Mouse (Mus musculus): ENCODE measurements around the gene Zfp804a. TPM values are rescaled to one million over a fixed set of nuclear protein-coding genes. Genes with fewer than 3 reads are reported as not detected.

The Zfp804a gene
- total and polyA plus RNA-seq, 3 experiments: not detected

DNA sequence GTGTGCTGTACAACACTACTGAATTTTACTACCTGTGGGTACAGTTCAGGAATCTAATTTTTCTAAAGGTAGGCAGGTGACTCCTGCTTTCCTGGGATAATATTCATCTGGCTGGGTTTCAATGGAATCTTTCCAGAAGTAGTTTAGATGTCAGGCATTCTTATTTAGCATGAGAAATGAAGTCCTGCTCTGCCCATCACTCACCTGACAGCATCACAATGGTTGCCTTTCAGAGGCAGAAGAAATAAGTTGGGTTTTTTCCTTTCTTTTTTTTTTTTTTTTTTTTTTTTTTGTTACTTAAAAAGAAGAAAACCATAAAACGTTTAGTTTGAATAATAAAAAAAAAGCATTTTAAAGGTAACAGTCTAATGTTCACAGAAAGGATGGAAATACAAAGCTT, 16.1 kb downstream of the Zfp804a start:
- intact Hi-C loops (cut with DNase I): loop anchor here (5.0 kb wide), 1 partner anchor 503 kb away; no protein-coding TSS in a partner anchor
- Histone ChIP-seq H3K27me3 (ENCODE audit: control insufficient read depth, insufficient read depth, low read length) (no peaks in the 10 kb centered on the region), H3K27ac (no peak overlapping the region), H3K9ac (ENCODE audit: low read depth, low read length) (no peak overlapping the region), H3K4me1 (ENCODE audit: control insufficient read depth, insufficient read depth, low read length) (no peaks in the 10 kb centered on the region), H3K4me3 (no peak overlapping the region), H3K79me2 (replicated peaks; ENCODE audit: control insufficient read depth, insufficient read depth, low read length) (no peaks in the 10 kb centered on the region), H3K36me3 (ENCODE audit: control insufficient read depth, insufficient read depth, low read length) (no peaks in the 10 kb centered on the region)
- no peak for TF ChIP-seq CTCF (IDR thresholded peaks at IDR 0.05)
- TF ChIP-seq EP300 (IDR thresholded peaks at IDR 0.05; ENCODE audit: insufficient read depth, low read depth, low read length): no peak
- no peak for TF ChIP-seq POLR2A (IDR thresholded peaks at IDR 0.05; ENCODE audit: insufficient read depth, low read depth, low read length)
- 45% methylated on average over 1 of the region's 1 CpGs for WGBS
- no peak for DNase-seq

DNA sequence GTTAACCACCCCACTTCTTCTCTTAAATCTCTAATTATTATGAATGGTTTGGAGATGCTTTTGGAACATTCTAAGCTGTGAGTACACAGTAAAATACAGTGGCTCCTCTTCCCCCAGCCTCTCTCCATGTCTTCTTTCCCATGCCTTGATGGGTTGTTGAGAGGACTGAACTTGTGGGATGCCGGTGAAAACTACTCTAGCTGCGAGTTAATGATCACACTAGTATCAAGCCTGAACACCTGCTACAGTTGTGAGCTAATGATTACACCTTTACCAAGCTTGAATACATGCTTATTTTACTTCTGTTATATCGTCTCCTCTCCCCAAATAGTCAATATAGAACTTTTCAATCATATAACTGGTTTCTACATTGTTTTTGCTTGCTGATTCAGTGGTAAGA, 23.9 kb downstream of the Zfp804a start:
- no peak for DNase-seq
- no peaks in the 10 kb centered on the region for H3K36me3 ChIP-seq (ENCODE audit: control insufficient read depth, insufficient read depth, low read length)
- H3K27me3 ChIP-seq (ENCODE audit: control insufficient read depth, insufficient read depth, low read length): no peaks in the 10 kb centered on the region
- 82% methylated on average over 3 of the region's 3 CpGs for WGBS
- intact Hi-C loops (cut with DNase I): no loop called here
- H3K79me2 ChIP-seq (replicated peaks; ENCODE audit: control insufficient read depth, insufficient read depth, low read length): no peaks in the 10 kb centered on the region
- no peak overlapping the region for H3K27ac ChIP-seq
- H3K4me3 ChIP-seq: no peak overlapping the region
- H3K4me1 ChIP-seq (ENCODE audit: control insufficient read depth, insufficient read depth, low read length): no peaks in the 10 kb centered on the region
- TF ChIP-seq CTCF (IDR thresholded peaks at IDR 0.05): no peak
- TF ChIP-seq POLR2A (IDR thresholded peaks at IDR 0.05; ENCODE audit: insufficient read depth, low read depth, low read length): no peak
- TF ChIP-seq EP300 (IDR thresholded peaks at IDR 0.05; ENCODE audit: insufficient read depth, low read depth, low read length): no peak
- H3K9ac ChIP-seq (ENCODE audit: low read depth, low read length): no peak overlapping the region

DNA sequence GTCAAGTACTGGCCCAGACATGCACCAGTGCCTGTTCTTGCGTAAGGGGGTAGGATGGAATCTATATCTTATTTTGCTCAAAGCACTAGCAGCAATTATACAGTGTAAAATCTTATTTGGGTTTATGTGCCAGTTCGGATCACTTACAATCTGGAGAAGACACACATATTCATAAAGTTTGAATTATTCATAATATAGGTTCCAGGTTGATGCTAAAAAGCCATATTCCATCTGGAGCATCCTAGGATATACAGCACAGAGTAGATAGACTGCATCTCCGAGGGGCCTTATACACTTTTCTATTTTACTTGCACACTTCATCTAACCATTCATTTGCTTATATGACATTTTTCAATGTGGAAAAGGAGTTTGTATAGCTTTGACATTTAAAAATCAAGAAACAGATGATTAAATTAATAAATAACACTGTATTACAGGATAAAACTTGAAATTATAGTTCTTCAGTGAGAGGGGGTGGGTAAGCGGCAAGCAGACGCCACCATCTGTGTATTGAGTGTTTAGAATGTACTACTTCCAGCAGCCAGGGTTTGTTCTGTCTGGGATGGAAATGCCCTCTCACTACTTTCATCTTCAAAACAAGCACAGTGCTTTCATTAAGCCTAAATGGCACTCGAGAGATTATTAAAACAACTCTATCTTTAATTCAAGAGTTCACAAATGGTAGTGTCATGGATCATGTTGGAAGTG, 25.4 kb downstream of the Zfp804a start:
- no peaks in the 10 kb centered on the region for H3K36me3 ChIP-seq (ENCODE audit: control insufficient read depth, insufficient read depth, low read length)
- intact Hi-C loops (cut with DNase I): no loop called here
- DNase-seq: no peak
- H3K4me1 ChIP-seq (ENCODE audit: control insufficient read depth, insufficient read depth, low read length): no peaks in the 10 kb centered on the region
- no peaks in the 10 kb centered on the region for H3K27me3 ChIP-seq (ENCODE audit: control insufficient read depth, insufficient read depth, low read length)
- H3K4me3 ChIP-seq: no peak overlapping the region
- H3K9ac ChIP-seq (ENCODE audit: low read depth, low read length): no peak overlapping the region
- H3K27ac ChIP-seq: no peak overlapping the region
- no peak for TF ChIP-seq CTCF (IDR thresholded peaks at IDR 0.05)
- no peak for TF ChIP-seq POLR2A (IDR thresholded peaks at IDR 0.05; ENCODE audit: insufficient read depth, low read depth, low read length)
- no peak for TF ChIP-seq EP300 (IDR thresholded peaks at IDR 0.05; ENCODE audit: insufficient read depth, low read depth, low read length)
- 76% methylated on average over 6 of the region's 6 CpGs for WGBS
- H3K79me2 ChIP-seq (replicated peaks; ENCODE audit: control insufficient read depth, insufficient read depth, low read length): no peaks in the 10 kb centered on the region

DNA sequence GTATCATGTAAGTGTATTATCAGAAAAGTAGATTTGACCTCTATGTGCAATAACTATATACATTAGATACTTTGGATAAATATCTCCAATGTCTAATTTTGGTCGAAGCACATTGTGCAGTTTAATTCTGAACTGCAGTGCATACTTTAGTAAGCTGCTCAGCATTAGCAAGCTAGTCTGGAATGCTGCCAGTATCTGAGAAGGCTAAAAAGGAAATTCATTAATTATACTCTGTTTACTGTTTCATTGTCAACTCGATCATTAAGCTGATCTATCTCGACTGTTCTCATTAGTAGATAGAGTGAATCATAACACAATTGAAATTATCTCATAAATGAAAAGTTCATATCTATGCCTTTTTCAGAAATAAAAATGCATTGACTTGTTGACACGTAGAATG, 27.7 kb downstream of the Zfp804a start:
- H3K36me3 ChIP-seq (ENCODE audit: control insufficient read depth, insufficient read depth, low read length): no peaks in the 10 kb centered on the region
- intact Hi-C loops (cut with DNase I): no loop called here
- no peaks in the 10 kb centered on the region for H3K4me1 ChIP-seq (ENCODE audit: control insufficient read depth, insufficient read depth, low read length)
- no peak overlapping the region for H3K27ac ChIP-seq
- H3K79me2 ChIP-seq (replicated peaks; ENCODE audit: control insufficient read depth, insufficient read depth, low read length): no peaks in the 10 kb centered on the region
- H3K4me3 ChIP-seq: no peak overlapping the region
- no peak overlapping the region for H3K9ac ChIP-seq (ENCODE audit: low read depth, low read length)
- DNase-seq: no peak
- 42% methylated on average over 4 of the region's 4 CpGs for WGBS
- TF ChIP-seq CTCF (IDR thresholded peaks at IDR 0.05): no peak
- no peak for TF ChIP-seq POLR2A (IDR thresholded peaks at IDR 0.05; ENCODE audit: insufficient read depth, low read depth, low read length)
- TF ChIP-seq EP300 (IDR thresholded peaks at IDR 0.05; ENCODE audit: insufficient read depth, low read depth, low read length): no peak
- no peaks in the 10 kb centered on the region for H3K27me3 ChIP-seq (ENCODE audit: control insufficient read depth, insufficient read depth, low read length)

DNA sequence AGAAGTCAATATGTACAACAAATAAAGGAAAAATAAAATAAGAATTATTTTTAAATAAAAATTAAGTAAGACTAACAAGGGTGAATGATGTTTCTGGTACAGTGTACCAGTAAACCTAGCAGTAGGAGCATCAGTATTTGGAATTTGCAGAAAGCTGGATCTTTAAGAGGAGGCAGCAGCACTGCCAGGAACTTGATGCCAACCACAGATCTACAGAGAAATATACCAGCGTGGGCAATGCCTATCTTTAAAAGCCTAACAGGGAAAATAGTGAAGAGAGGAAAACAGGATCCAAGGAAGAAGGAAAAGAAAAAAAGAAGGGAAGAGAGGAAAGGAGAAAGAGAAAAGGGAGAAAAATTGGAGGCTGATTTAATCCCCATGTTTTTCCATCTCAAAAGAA, 60.1 kb downstream of the Zfp804a start:
- no peak overlapping the region for H3K4me3 ChIP-seq
- intact Hi-C loops (cut with DNase I): no loop called here
- H3K27ac ChIP-seq: no peak overlapping the region
- H3K27me3 ChIP-seq (ENCODE audit: control insufficient read depth, insufficient read depth, low read length): no peaks in the 10 kb centered on the region
- no peak overlapping the region for H3K9ac ChIP-seq (ENCODE audit: low read depth, low read length)
- H3K36me3 ChIP-seq (ENCODE audit: control insufficient read depth, insufficient read depth, low read length): no peaks in the 10 kb centered on the region
- no peaks in the 10 kb centered on the region for H3K4me1 ChIP-seq (ENCODE audit: control insufficient read depth, insufficient read depth, low read length)
- no peak for DNase-seq
- no peak for TF ChIP-seq EP300 (IDR thresholded peaks at IDR 0.05; ENCODE audit: insufficient read depth, low read depth, low read length)
- no peaks in the 10 kb centered on the region for H3K79me2 ChIP-seq (replicated peaks; ENCODE audit: control insufficient read depth, insufficient read depth, low read length)
- WGBS: 55% methylated on average over 1 of the region's 1 CpGs

DNA sequence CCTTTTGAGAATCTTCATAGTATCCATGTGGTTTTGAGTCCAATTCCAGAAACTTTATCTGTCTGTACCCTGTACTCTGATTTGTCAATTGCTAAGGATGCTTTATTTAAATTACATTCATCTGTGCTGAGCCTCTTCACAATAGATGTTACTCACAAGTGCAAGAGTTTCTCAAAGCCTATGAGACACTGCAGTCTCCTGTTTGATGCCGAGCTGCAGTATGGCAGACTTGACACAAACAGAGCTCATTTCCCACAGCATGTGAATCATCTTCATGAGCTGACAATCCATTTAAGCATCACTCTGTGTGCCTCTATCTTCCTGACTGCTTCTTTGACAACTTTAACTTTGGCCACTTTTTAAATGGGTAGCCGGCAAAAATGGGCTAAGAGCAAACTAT, 60.6 kb downstream of the Zfp804a start:
- no peaks in the 10 kb centered on the region for H3K27me3 ChIP-seq (ENCODE audit: control insufficient read depth, insufficient read depth, low read length)
- no peak overlapping the region for H3K9ac ChIP-seq (ENCODE audit: low read depth, low read length)
- TF ChIP-seq POLR2A (IDR thresholded peaks at IDR 0.05; ENCODE audit: insufficient read depth, low read depth, low read length) (no peak), CTCF (IDR thresholded peaks at IDR 0.05) (no peak), EP300 (IDR thresholded peaks at IDR 0.05; ENCODE audit: insufficient read depth, low read depth, low read length) (no peak)
- no peaks in the 10 kb centered on the region for H3K4me1 ChIP-seq (ENCODE audit: control insufficient read depth, insufficient read depth, low read length)
- intact Hi-C loops (cut with DNase I): no loop called here
- DNase-seq: no peak
- H3K4me3 ChIP-seq: no peak overlapping the region
- no peak overlapping the region for H3K27ac ChIP-seq
- H3K36me3 ChIP-seq (ENCODE audit: control insufficient read depth, insufficient read depth, low read length): no peaks in the 10 kb centered on the region
- no peaks in the 10 kb centered on the region for H3K79me2 ChIP-seq (replicated peaks; ENCODE audit: control insufficient read depth, insufficient read depth, low read length)
- WGBS: 86% methylated on average over 2 of the region's 2 CpGs

All from heart, adult 2 months (tissue).